Mouse (Mus musculus) liver, adult 2 months (tissue): ENCODE measurements around the gene Eed. TPM values are rescaled to one million over a fixed set of nuclear protein-coding genes. Genes with fewer than 3 reads are reported as not detected.

Source experiments
- DNase-seq: peaks from one replicate; pipeline ENCODE4 v3.0.0-alpha.2; 2011; ENCODE audit warnings: low read depth, low spot score; ENCODE audit errors: extremely low read depth
- H3K27ac ChIP-seq: fragments of 200-500 bp; replicated peaks from 2 replicates; pipeline ENCODE4 v1.5.1; 2012; ENCODE audit warnings: low read depth, mild to moderate bottlenecking, control low read depth, inconsistent platforms, low read length; ENCODE audit not compliant: insufficient read depth
- H3K27me3 ChIP-seq: fragments of 200-500 bp; 2 replicates; pipeline ENCODE4 v1.6.1; 2012; ENCODE audit warnings: mild to moderate bottlenecking, moderate library complexity, low read length, inconsistent platforms; ENCODE audit not compliant: control insufficient read depth, insufficient read depth
- H3K36me3 ChIP-seq: fragments of 200-500 bp; 2 replicates; pipeline ENCODE4 v1.6.1; 2012; ENCODE audit warnings: low read length, inconsistent platforms; ENCODE audit not compliant: control insufficient read depth, insufficient read depth
- H3K4me1 ChIP-seq: fragments of 200-500 bp; 2 replicates; pipeline ENCODE4 v1.6.1; 2011; ENCODE audit warnings: low read length; ENCODE audit not compliant: control insufficient read depth, insufficient read depth
- H3K4me3 ChIP-seq: fragments of 200-500 bp; 2 replicates; pipeline ENCODE4 v1.5.1; 2011; ENCODE audit warnings: low read depth, mild to moderate bottlenecking, control low read depth, low read length, moderate library complexity; ENCODE audit not compliant: insufficient read depth
- H3K79me2 ChIP-seq: fragments of 200-500 bp; 2 replicates; pipeline ENCODE4 v1.6.1; 2012; ENCODE audit warnings: inconsistent platforms, mild to moderate bottlenecking, low read length, moderate library complexity; ENCODE audit not compliant: control insufficient read depth, insufficient read depth
- H3K9ac ChIP-seq: fragments of 200-500 bp; 2 replicates; pipeline ENCODE4 v1.6.1; 2012; ENCODE audit warnings: low read depth, mild to moderate bottlenecking, control low read depth, inconsistent platforms, low read length
- CTCF ChIP-seq: fragments of 200-500 bp; IDR thresholded peaks from 2 replicates; pipeline ENCODE4 v1.5.1; 2011; ENCODE audit warnings: low read depth, low read length, control low read depth
- POLR2A ChIP-seq: fragments of 200-500 bp; IDR thresholded peaks from 2 replicates; pipeline ENCODE4 v1.6.1; 2011; ENCODE audit warnings: low read length, control low read depth; ENCODE audit not compliant: insufficient read depth; ENCODE audit errors: extremely low read depth
- WGBS: fragments of 180-500 bp; shearing (Covaris S2); methylation state at CpG from one replicate; pipeline ENCODE4 v1.1.7; 2018; 5-methylcytosine and 5-hydroxymethylcytosine counted together
- polyA plus RNA-seq: library from polyadenylated mRNA; depleted of rRNA; stranded (reverse); fragments of >200 nt; gene quantifications from 2 replicates; pipeline ENCODE4 v1.2.3, GENCODE M21; 2012
- total RNA-seq: library from RNA; depleted of rRNA; stranded (reverse); fragments of >200 nt; gene quantifications from 2 replicates; pipeline ENCODE4 v1.2.3, GENCODE M21; 2014

The Eed gene
- total and polyA plus RNA-seq, 2 experiments = 16.1 to 43.5 TPM

GRCm38 (mm10) chr7:89993091-89993490, 12.3 kb upstream of the Eed start:
- DNase-seq = no peak
- WGBS = 85% methylated on average over 1 of the region's 1 CpGs
- TF ChIP-seq POLR2A (no peak), CTCF (no peak)
- no peak overlapping the region for H3K9ac ChIP-seq
- no peaks in the 10 kb centered on the region for H3K27me3 ChIP-seq
- no peak overlapping the region for H3K27ac ChIP-seq
- no peaks in the 10 kb centered on the region for H3K36me3 ChIP-seq
- no peaks in the 10 kb centered on the region for H3K79me2 ChIP-seq
- no peak overlapping the region for H3K4me3 ChIP-seq
- no peaks in the 10 kb centered on the region for H3K4me1 ChIP-seq

GRCm38 (mm10) chr7:89984421-89984820, 3.6 kb upstream of the Eed start:
- H3K9ac ChIP-seq = no peak overlapping the region
- no peaks in the 10 kb centered on the region for H3K27me3 ChIP-seq
- peaks cover 5% of the 10 kb centered on the region; the same call in 1 of the 2 replicates for H3K79me2 ChIP-seq
- no peak overlapping the region for H3K27ac ChIP-seq
- H3K4me1 ChIP-seq = no peaks in the 10 kb centered on the region
- no peak for DNase-seq
- H3K4me3 ChIP-seq = no peak overlapping the region
- TF ChIP-seq CTCF (no peak), POLR2A (no peak)
- H3K36me3 ChIP-seq = no peaks in the 10 kb centered on the region

- Histone ChIP-seq H3K27ac (no peak overlapping the region), H3K36me3 (no peaks in the 10 kb centered on the region), H3K9ac (no peak overlapping the region), H3K27me3 (no peaks in the 10 kb centered on the region), H3K4me1 (peaks cover 5% of the 10 kb centered on the region; the same call in 1 of the 2 replicates), H3K4me3 (no peak overlapping the region), H3K79me2 (peaks cover 9% of the 10 kb centered on the region; the same call in 1 of the 2 replicates)
- 93% methylated on average over 2 of the region's 2 CpGs for WGBS
- TF ChIP-seq CTCF (no peak), POLR2A (no peak)
- no peak for DNase-seq
Observed at GRCm38 (mm10) chr7:89983441-89983840, 2.7 kb upstream of the Eed start.

- DNase-seq = no peak
- no peak overlapping the region for H3K27ac ChIP-seq
- peak overlapping the region; percentile 59 for H3K9ac ChIP-seq
- WGBS = 3% methylated on average over 10 of the region's 10 CpGs
- peaks cover 3% of the 10 kb centered on the region for H3K36me3 ChIP-seq
- no peaks in the 10 kb centered on the region for H3K27me3 ChIP-seq
- TF ChIP-seq POLR2A = no peak
- no peak for TF ChIP-seq CTCF
- H3K4me3 ChIP-seq = peak overlapping the region; percentile 86
- H3K79me2 ChIP-seq = peaks cover 12% of the 10 kb centered on the region; the same call in 1 of the 2 replicates
- H3K4me1 ChIP-seq = peaks cover 7% of the 10 kb centered on the region; the same call in 1 of the 2 replicates
Observed at GRCm38 (mm10) chr7:89981557-89981956, 774 bp upstream of the Eed start.

DNA sequence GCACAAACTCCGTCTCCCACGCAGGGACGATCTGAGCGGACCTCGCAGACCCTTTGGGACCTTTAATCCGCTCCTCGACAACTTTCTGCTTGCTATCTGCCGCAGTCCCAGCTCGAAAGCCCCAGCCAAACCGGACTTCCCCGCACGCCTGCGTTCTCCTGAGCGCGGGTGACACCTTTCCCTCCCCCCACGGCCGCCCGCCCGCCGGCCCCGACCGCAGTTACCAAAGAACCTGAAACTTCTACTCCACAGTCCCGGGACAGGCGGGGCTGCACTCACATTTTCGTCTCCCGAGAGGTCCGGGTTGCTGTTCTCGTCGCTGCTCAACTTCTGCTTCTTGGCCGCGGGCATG, 674 bp downstream of the Eed start:
- Histone ChIP-seq H3K79me2 (peaks cover 23% of the 10 kb centered on the region), H3K4me3 (peak overlapping the region; percentile 86), H3K4me1 (peaks cover 7% of the 10 kb centered on the region; the same call in 1 of the 2 replicates), H3K36me3 (peaks cover 14% of the 10 kb centered on the region), H3K27me3 (no peaks in the 10 kb centered on the region), H3K27ac (peak overlapping the region; percentile 50), H3K9ac (peak overlapping the region; percentile 87)
- no peak for DNase-seq
- under 1% methylated on average over 31 of the region's 31 CpGs for WGBS
- TF ChIP-seq POLR2A (0 out of 2 replicates have a peak, but pooled peaks have one; percentile 40), CTCF (no peak)

DNA sequence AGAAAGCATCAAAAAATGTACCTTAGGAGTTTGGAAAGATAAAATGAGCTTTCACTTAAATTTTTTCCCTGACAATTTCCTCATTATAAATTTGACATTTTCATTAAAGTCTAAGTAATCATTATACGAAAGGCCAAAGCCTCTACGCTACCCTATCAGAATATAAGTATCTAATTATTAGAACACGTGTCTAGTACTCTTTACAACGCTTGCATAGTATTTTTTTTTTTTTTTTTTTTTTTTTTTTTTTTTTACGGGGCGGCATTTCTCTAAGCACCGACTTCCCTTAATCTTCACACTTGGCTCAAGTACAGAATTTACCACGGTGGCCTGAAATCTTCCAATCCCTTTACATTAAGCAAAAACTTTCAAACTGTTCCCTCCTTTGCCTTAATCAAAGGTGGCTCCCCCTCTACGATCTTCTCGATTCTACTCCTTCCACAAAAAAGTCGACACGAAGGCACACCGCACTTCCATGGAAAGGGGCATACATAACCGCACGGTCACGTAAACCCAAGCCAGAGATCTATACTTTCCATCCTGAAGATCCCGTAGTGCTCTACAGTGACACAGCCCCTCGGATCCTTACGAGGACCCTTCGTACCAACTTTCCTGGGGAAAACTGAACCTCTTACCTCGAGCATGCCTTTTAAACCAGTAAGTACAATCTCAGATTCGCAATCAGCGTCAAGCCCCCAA, 1.2 kb downstream of the Eed start:
- H3K27ac ChIP-seq = peak overlapping the region; percentile 50
- H3K27me3 ChIP-seq = no peaks in the 10 kb centered on the region
- peaks cover 7% of the 10 kb centered on the region; the same call in 1 of the 2 replicates for H3K4me1 ChIP-seq
- under 1% methylated on average over 23 of the region's 23 CpGs for WGBS
- peak; percentile 36 for DNase-seq
- H3K4me3 ChIP-seq = peak overlapping the region; percentile 86
- peaks cover 25% of the 10 kb centered on the region for H3K79me2 ChIP-seq
- no peak for TF ChIP-seq POLR2A
- TF ChIP-seq CTCF = no peak
- peaks cover 18% of the 10 kb centered on the region for H3K36me3 ChIP-seq
- peak overlapping the region; percentile 87 for H3K9ac ChIP-seq
